Mouse (Mus musculus) MEL (cell line): ENCODE measurements around the gene Fnip2. TPM values are rescaled to one million over a fixed set of nuclear protein-coding genes. Genes with fewer than 3 reads are reported as not detected.

Source experiments
- DNase-seq: peaks from one replicate; pipeline ENCODE4 v3.0.0; 2011; ENCODE audit warnings: low read depth, low spot score
- H3K27ac ChIP-seq: 2 replicates; pipeline ENCODE4 v1.5.1; 2012; ENCODE audit warnings: low read depth, mild to moderate bottlenecking, control low read depth, low read length, moderate library complexity; ENCODE audit not compliant: control insufficient read depth
- H3K27me3 ChIP-seq, 2 experiments: fragments of 150-350 bp in 1 of 2; sonication (generic) in 1 of 2; 2 replicates each; pipeline ENCODE4 v1.6.1; 2012; ENCODE audit warnings: low read length in 2 of 2, mild to moderate bottlenecking in 2 of 2, improper control_type of control experiment in 1 of 2, moderate library complexity in 1 of 2; ENCODE audit not compliant: insufficient read depth in 2 of 2, control insufficient read depth in 1 of 2
- H3K36me3 ChIP-seq, 2 experiments: 2 replicates each; pipeline ENCODE4 v1.6.1; 2012 to 2014; ENCODE audit warnings: low read length in 2 of 2, improper control_type of control experiment in 1 of 2, inconsistent platforms in 1 of 2, mild to moderate bottlenecking in 1 of 2; ENCODE audit not compliant: insufficient read depth in 2 of 2, control insufficient read depth in 1 of 2
- H3K4me1 ChIP-seq, 2 experiments: fragments of 150-350 bp in 1 of 2; sonication (generic) in 1 of 2; 2 replicates each; pipeline ENCODE4 v1.6.1; 2012; ENCODE audit warnings: low read length in 2 of 2, improper control_type of control experiment in 1 of 2, mild to moderate bottlenecking in 1 of 2; ENCODE audit not compliant: insufficient read depth in 2 of 2, control insufficient read depth in 1 of 2
- H3K4me3 ChIP-seq, 2 experiments: fragments of 150-350 bp in 1 of 2; sonication (generic) in 1 of 2; 2 replicates each; pipeline ENCODE4 v1.5.1; 2012; ENCODE audit warnings: low read depth in 2 of 2, low read length in 2 of 2, mild to moderate bottlenecking in 2 of 2, moderate library complexity in 2 of 2, control low read depth in 1 of 2, improper control_type of control experiment in 1 of 2; ENCODE audit not compliant: control insufficient read depth in 1 of 2, insufficient read depth in 1 of 2
- H3K79me2 ChIP-seq: 2 replicates; pipeline ENCODE4 v1.6.1; 2012; ENCODE audit warnings: mild to moderate bottlenecking, low read length, moderate library complexity; ENCODE audit not compliant: control insufficient read depth, poor library complexity, insufficient read depth
- H3K9ac ChIP-seq: 2 replicates; pipeline ENCODE4 v1.6.1; 2012; ENCODE audit warnings: low read depth, mild to moderate bottlenecking, control low read depth, low read length, moderate library complexity; ENCODE audit not compliant: control insufficient read depth, poor library complexity, severe bottlenecking
- H3K9me3 ChIP-seq: fragments of 150-350 bp; sonication (generic); replicated peaks from 2 replicates; pipeline ENCODE4 v1.6.1; 2012; ENCODE audit warnings: mild to moderate bottlenecking, low read length, improper control_type of control experiment, moderate library complexity; ENCODE audit not compliant: insufficient read depth
- CHD1 ChIP-seq: IDR thresholded peaks from 2 replicates; pipeline ENCODE4 v1.6.1; 2012; ENCODE audit warnings: low read depth, mild to moderate bottlenecking, inconsistent platforms, low read length, improper control_type of control experiment
- CHD2 ChIP-seq: IDR thresholded peaks from 2 replicates; pipeline ENCODE4 v1.6.1; 2011; ENCODE audit warnings: low read length, improper control_type of control experiment
- E2F4 ChIP-seq: IDR thresholded peaks from 2 replicates; pipeline ENCODE4 v1.6.1; 2011; ENCODE audit warnings: low read depth, low read length, improper control_type of control experiment, borderline replicate concordance
- ELF1 ChIP-seq: IDR thresholded peaks from 2 replicates; pipeline ENCODE4 v1.6.1; 2014; ENCODE audit warnings: low read depth, mild to moderate bottlenecking, inconsistent platforms, low read length, improper control_type of control experiment, moderate library complexity
- EP300 ChIP-seq, 2 experiments: IDR thresholded peaks; 2 replicates each; pipeline ENCODE4 v1.6.1; 2011; ENCODE audit warnings: improper control_type of control experiment in 2 of 2, low read length in 2 of 2, low read depth in 1 of 2, mild to moderate bottlenecking in 1 of 2
- ETS1 ChIP-seq: IDR thresholded peaks from 2 replicates; pipeline ENCODE4 v1.6.1; 2012; ENCODE audit warnings: low read depth, mild to moderate bottlenecking, inconsistent platforms, low read length, improper control_type of control experiment, moderate library complexity
- GABPA ChIP-seq: IDR thresholded peaks from 2 replicates; pipeline ENCODE4 v1.6.1; 2012; ENCODE audit warnings: low read depth, mild to moderate bottlenecking, inconsistent platforms, low read length, improper control_type of control experiment, moderate library complexity
- HCFC1 ChIP-seq: IDR thresholded peaks from 2 replicates; pipeline ENCODE4 v1.6.1; 2012; ENCODE audit warnings: low read depth, mild to moderate bottlenecking, inconsistent platforms, low read length, improper control_type of control experiment, moderate library complexity
- JUND ChIP-seq: IDR thresholded peaks from 2 replicates; pipeline ENCODE4 v1.6.1; 2011; ENCODE audit warnings: low read depth, mild to moderate bottlenecking, improper control_type of control experiment, low read length
- MAFK ChIP-seq: IDR thresholded peaks from 2 replicates; pipeline ENCODE4 v1.6.1; 2011; ENCODE audit warnings: low read depth, mild to moderate bottlenecking, low read length, improper control_type of control experiment, borderline replicate concordance
- MAX ChIP-seq: IDR thresholded peaks from 2 replicates; pipeline ENCODE4 v1.6.1; 2011; ENCODE audit warnings: low read length, improper control_type of control experiment
- MEF2A ChIP-seq: IDR thresholded peaks from 2 replicates; pipeline ENCODE4 v1.6.1; 2014; ENCODE audit warnings: low read depth, mild to moderate bottlenecking, inconsistent platforms, low read length, improper control_type of control experiment; ENCODE audit not compliant: poor library complexity, insufficient replicate concordance, severe bottlenecking; ENCODE audit errors: extremely low read depth
- MXI1 ChIP-seq: IDR thresholded peaks from 2 replicates; pipeline ENCODE4 v1.6.1; 2011; ENCODE audit warnings: mild to moderate bottlenecking, low read depth, low read length, improper control_type of control experiment
- MYB ChIP-seq: IDR thresholded peaks from 2 replicates; pipeline ENCODE4 v1.6.1; 2011; ENCODE audit warnings: mild to moderate bottlenecking, low read depth, low read length, improper control_type of control experiment
- MYC ChIP-seq: IDR thresholded peaks from 2 replicates; pipeline ENCODE4 v1.6.1; 2011; ENCODE audit warnings: low read depth, mild to moderate bottlenecking, low read length, improper control_type of control experiment, moderate library complexity
- POLR2A ChIP-seq, 2 experiments: IDR thresholded peaks; 2 replicates each; pipeline ENCODE4 v1.6.1; 2011 to 2012; ENCODE audit warnings: low read length in 2 of 2, mild to moderate bottlenecking in 2 of 2, control low read depth in 1 of 2, improper control_type of control experiment in 1 of 2, low read depth in 1 of 2, moderate library complexity in 1 of 2; ENCODE audit not compliant: control insufficient read depth in 1 of 2, insufficient read depth in 1 of 2, poor library complexity in 1 of 2
- POLR2AphosphoS2 ChIP-seq: IDR thresholded peaks from 2 replicates; pipeline ENCODE4 v1.6.1; 2011; ENCODE audit warnings: low read length, improper control_type of control experiment
- POLR2AphosphoS5 ChIP-seq: IDR thresholded peaks from 2 replicates; pipeline ENCODE4 v1.6.1; 2012; ENCODE audit warnings: low read depth, borderline replicate concordance, mild to moderate bottlenecking, inconsistent platforms, low read length, moderate library complexity, mixed read lengths
- RAD21 ChIP-seq: IDR thresholded peaks from 2 replicates; pipeline ENCODE4 v1.6.1; 2011; ENCODE audit warnings: mild to moderate bottlenecking, low read depth, low read length, improper control_type of control experiment
- RCOR1 ChIP-seq: IDR thresholded peaks from 2 replicates; pipeline ENCODE4 v1.6.1; 2012; ENCODE audit warnings: low read depth, mild to moderate bottlenecking, inconsistent platforms, low read length, improper control_type of control experiment
- SIN3A ChIP-seq: IDR thresholded peaks from 2 replicates; pipeline ENCODE4 v1.6.1; 2012; ENCODE audit warnings: low read length, improper control_type of control experiment, inconsistent platforms
- TAL1 ChIP-seq: IDR thresholded peaks from 2 replicates; pipeline ENCODE4 v1.6.1; 2012; ENCODE audit warnings: mild to moderate bottlenecking, inconsistent platforms, low read length, moderate library complexity, mixed read lengths
- TBP ChIP-seq: IDR thresholded peaks from 2 replicates; pipeline ENCODE4 v1.8.0; 2011; ENCODE audit warnings: low read depth, low read length, improper control_type of control experiment
- TCF12 ChIP-seq: IDR thresholded peaks from 2 replicates; pipeline ENCODE4 v1.6.1; 2014; ENCODE audit warnings: low read depth, mild to moderate bottlenecking, inconsistent platforms, low read length, improper control_type of control experiment, moderate library complexity
- UBTF ChIP-seq: IDR thresholded peaks from 2 replicates; pipeline ENCODE4 v1.6.1; 2012; ENCODE audit warnings: low read depth, mild to moderate bottlenecking, inconsistent platforms, low read length, improper control_type of control experiment, moderate library complexity, borderline replicate concordance; ENCODE audit not compliant: insufficient read depth
- USF1 ChIP-seq: IDR thresholded peaks from 2 replicates; pipeline ENCODE4 v1.6.1; 2014; ENCODE audit warnings: low read depth, mild to moderate bottlenecking, inconsistent platforms, low read length, improper control_type of control experiment, moderate library complexity
- USF2 ChIP-seq, 2 experiments: IDR thresholded peaks; 2 replicates each; pipeline ENCODE4 v1.6.1; 2011 to 2012; ENCODE audit warnings: improper control_type of control experiment in 2 of 2, low read length in 2 of 2, borderline replicate concordance in 1 of 2, inconsistent platforms in 1 of 2, low read depth in 1 of 2, mild to moderate bottlenecking in 1 of 2; ENCODE audit not compliant: insufficient read depth in 1 of 2
- ZMIZ1 ChIP-seq: IDR thresholded peaks from 2 replicates; pipeline ENCODE4 v1.6.1; 2012; ENCODE audit warnings: low read depth, mild to moderate bottlenecking, inconsistent platforms, low read length, improper control_type of control experiment, moderate library complexity
- ZNF384 ChIP-seq: IDR thresholded peaks from 2 replicates; pipeline ENCODE4 v1.6.1; 2012; ENCODE audit warnings: low read depth, mild to moderate bottlenecking, inconsistent platforms, low read length, improper control_type of control experiment
- polyA plus RNA-seq, 2 experiments: library from polyadenylated mRNA; stranded (reverse) in 1 of 2; unstranded in 1 of 2; fragments of >175 nt in 1 of 2; fragments of >200 nt in 1 of 2; gene quantifications; 2 replicates each; pipeline versions ENCODE4 v1.2.1 to v1.2.4; 2012; ENCODE audit warnings: low replicate concordance in 2 of 2, low read depth in 1 of 2; ENCODE audit not compliant: insufficient read length in 2 of 2, insufficient read depth in 1 of 2, missing spikeins in 1 of 2
- total RNA-seq: library from RNA; depleted of rRNA; stranded (reverse); fragments of 300-350 nt; gene quantifications from 2 replicates; pipeline ENCODE4 v1.2.3, GENCODE M21; 2012

The Fnip2 gene
- total and polyA plus RNA-seq, 3 experiments: 10.4 to 65.8 (median 11.0) TPM

DNA sequence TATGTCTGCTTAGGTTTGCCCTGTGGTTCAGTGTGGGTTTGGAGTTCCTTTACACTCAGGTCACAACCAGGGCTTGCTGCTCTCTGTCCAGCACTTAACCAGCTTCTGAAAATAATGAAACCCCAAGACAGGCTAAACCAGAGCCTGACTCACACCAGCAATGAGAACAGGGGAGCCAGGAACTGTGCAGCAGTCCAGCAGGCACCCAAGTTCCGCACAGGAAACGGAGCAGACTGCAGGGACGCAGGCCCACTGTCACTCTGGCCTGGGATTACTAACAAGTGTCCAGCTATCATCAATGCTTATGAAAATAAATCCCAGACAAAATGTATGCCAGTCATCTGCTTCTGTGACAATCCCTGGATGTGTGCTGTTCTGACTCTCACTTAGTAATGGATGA lies 40.1 kb downstream of the Fnip2 start:
- no peak for TF ChIP-seq MAX
- TF ChIP-seq ZMIZ1: no peak
- TF ChIP-seq SIN3A: no peak
- TF ChIP-seq POLR2AphosphoS5: no peak
- no peak for TF ChIP-seq TCF12
- no peak for TF ChIP-seq UBTF
- TF ChIP-seq E2F4: no peak
- TF ChIP-seq MYB: no peak
- TF ChIP-seq JUND: no peak
- TF ChIP-seq RCOR1: no peak
- TF ChIP-seq POLR2AphosphoS2: no peak
- TF ChIP-seq POLR2A (IDR thresholded peaks at IDR 0.05; ENCODE audit: control insufficient read depth in 1 of 2, insufficient read depth in 1 of 2, low read depth in 1 of 2, low read length in 2 of 2, poor library complexity in 1 of 2): no peak
- no peak for TF ChIP-seq MEF2A
- TF ChIP-seq GABPA: no peak
- TF ChIP-seq ETS1: no peak
- no peak for TF ChIP-seq ZNF384
- no peak for TF ChIP-seq MXI1
- TF ChIP-seq CHD1: no peak
- no peak for TF ChIP-seq EP300 (IDR thresholded peaks at IDR 0.05; ENCODE audit: low read depth in 1 of 2, low read length in 2 of 2)
- TF ChIP-seq MAFK: no peak
- Histone ChIP-seq H3K79me2 (peaks cover 13% of the 10 kb centered on the region), H3K9ac (no peak overlapping the region), H3K4me1 (peaks cover 29 to 39% of the 10 kb centered on the region in 2 experiments), H3K4me3 (no peak overlapping the region), H3K36me3 (peaks cover 0 to 39% of the 10 kb centered on the region in 2 experiments; a peak in 2 of 4 replicates), H3K9me3 (no peaks in the 10 kb centered on the region), H3K27ac (no peak overlapping the region), H3K27me3 (no peaks in the 10 kb centered on the region)
- DNase-seq: no peak

DNA sequence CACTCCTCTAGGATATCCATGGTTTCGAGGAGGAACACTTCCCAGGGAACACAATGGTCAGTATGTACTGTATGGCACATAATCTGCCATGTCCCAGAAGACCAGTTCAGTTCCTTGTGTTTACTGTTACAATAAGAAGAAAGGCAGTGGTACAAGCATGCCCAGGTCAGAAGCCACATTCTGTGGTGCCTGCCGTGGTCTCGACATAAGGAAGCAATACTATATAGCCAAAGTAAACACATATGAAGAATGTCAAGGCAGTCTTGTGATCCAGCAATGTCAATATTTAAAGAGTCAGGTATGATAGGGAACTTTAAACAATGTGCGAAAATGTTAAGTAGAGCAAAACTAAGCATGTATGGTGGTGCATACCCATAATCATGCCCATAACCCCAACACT lies 44.2 kb downstream of the Fnip2 start:
- H3K79me2 ChIP-seq: peaks cover 14% of the 10 kb centered on the region
- no peaks in the 10 kb centered on the region for H3K9me3 ChIP-seq
- no peak overlapping the region for H3K9ac ChIP-seq
- H3K27ac ChIP-seq: no peak overlapping the region
- H3K4me3 ChIP-seq: no peak overlapping the region
- H3K4me1 ChIP-seq: peaks cover 4 to 7% of the 10 kb centered on the region in 2 experiments; a peak in 3 of 4 replicates
- no peaks in the 10 kb centered on the region for H3K27me3 ChIP-seq
- no peak for DNase-seq
- TF ChIP-seq USF1 (no peak), UBTF (no peak), TAL1 (no peak), RAD21 (no peak), MEF2A (no peak), USF2 (IDR thresholded peaks at IDR 0.05; ENCODE audit: borderline replicate concordance in 1 of 2, insufficient read depth in 1 of 2, low read depth in 1 of 2, low read length in 2 of 2) (no peak), CHD2 (no peak), ELF1 (no peak), ETS1 (no peak), HCFC1 (no peak), TCF12 (no peak), MAFK (no peak), GABPA (no peak), MYC (no peak), TBP (no peak)
- H3K36me3 ChIP-seq: peaks cover 0 to 2% of the 10 kb centered on the region in 2 experiments; a peak in 1 of 4 replicates
